Mouse (Mus musculus) heart, postnatal 0 days (tissue): ENCODE results near the gene Chit1.

ENCODE experiments used
- CTCF ChIP-seq: IDR thresholded peaks from 2 replicates; pipeline ENCODE4 v1.5.1; 2016; ENCODE audit warnings: antibody characterized with exemption, control low read depth, low read depth
- EP300 ChIP-seq: IDR thresholded peaks from 2 replicates; pipeline ENCODE4 v1.6.1; 2016; ENCODE audit warnings: antibody characterized with exemption, low read depth

- TF ChIP-seq EP300 = no peak
- TF ChIP-seq CTCF = no peak
These were observed 83.4 kb downstream of the Chit1 start for GRCm38 (mm10) chr1:134194298-134195022.
